Mouse (Mus musculus) ovary, adult 18-20 months (tissue): Measurements from ENCODE around the gene Lrrc20.
"Not testable (repeated sequence)": the region's sequence is repeated elsewhere in the genome, so short reads cannot be mapped to it uniquely, and the experiment has no call there.

Experiments used
- DNase-seq: peaks from one replicate; pipeline ENCODE4 v3.0.0; 2022; ENCODE audit warnings: low spot score, mixed read lengths

Lrrc20 gene

DNA sequence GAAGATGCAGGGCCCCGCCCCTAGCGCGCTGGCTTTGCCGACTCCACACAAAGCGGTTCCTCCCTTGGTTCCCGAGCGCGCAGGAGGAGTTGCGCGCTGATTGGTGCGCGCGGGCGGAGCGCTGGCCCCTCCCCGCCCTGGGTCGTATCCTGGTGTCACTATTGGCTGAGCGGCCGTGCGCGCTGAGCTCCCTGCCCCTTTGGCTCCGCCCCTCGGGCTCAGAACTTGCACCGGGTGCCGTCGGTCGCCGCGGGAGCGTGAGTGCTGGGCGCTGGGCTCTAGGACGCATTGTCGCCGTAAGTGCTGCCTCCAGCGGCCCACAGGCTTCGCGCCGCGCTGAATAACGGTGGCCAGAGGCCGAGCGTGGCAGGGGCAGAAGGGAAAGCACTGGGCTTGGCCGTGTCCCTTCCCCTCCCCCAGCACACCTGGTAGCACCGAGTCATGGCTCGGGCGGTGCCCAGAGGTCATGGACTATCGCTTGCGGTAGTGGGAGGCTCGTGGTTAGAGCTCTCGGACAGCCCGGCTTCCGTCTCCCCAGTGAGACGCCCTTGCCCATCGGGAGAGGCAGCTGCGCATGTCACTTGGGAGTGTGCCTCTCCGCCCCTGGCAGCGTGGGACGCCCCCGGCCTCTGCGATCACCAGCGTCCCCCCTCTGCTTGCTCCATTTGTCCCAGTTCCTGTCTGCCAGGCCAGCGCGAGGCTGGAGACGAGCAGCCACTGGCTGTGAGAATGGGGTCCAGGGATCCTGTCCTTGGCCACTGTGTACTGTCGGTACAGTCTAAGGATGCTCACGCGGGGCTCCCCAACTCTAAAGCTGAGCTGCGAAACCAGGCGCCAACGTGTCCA, at the start of gene Lrrc20:
Gene Lrrc20 (plus strand): TSS at position 208 of the 846 bp plus-strand sequence.
- DNase-seq: peak; percentile 89

DNA sequence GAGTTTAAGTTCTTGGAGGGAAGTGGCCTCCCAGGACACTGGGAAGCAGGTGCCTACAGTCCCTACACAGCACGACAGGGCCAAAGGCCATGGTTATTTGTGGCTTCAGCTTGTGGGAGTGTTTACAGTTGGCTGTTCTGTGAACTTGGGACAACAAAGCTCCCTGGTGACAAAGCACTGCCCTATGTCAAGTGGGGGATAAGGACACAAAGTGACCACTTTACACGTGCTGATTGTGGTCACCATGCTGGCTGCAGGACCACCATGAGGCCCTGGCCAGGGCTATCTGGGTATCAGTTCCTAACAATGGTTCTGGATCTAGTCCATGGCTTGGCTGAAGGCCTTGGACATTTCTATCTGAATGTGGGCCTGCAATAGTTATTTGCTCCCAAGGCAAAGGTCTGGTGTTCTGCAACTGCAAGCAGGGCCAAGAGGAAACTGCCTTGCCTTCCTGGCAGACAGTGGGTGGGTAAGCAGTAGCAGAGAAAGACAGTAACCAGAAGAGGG, 49.3 kb upstream of the Lrrc20 start:
- DNase-seq: peak; percentile 20

DNA sequence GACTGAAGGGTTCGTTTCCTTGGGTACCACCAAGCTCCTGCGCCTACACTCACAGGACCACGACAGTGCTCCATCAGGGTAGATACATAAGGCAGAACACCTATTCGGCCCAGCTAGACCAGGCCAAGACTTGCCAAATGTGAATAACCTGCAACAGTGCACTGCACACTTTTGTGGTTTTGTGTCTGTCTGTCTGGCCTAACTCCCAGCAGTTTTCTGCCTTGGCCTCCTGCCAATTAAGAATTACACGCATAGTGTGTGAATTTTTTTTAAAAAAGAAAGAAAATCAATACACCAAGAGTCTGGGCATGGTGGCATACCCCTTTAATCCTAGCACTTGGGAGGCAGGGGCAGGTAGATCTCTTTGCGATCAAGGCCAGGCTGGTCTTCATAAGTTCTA, 47.6 kb upstream of the Lrrc20 start:
- DNase-seq: no peak

DNA sequence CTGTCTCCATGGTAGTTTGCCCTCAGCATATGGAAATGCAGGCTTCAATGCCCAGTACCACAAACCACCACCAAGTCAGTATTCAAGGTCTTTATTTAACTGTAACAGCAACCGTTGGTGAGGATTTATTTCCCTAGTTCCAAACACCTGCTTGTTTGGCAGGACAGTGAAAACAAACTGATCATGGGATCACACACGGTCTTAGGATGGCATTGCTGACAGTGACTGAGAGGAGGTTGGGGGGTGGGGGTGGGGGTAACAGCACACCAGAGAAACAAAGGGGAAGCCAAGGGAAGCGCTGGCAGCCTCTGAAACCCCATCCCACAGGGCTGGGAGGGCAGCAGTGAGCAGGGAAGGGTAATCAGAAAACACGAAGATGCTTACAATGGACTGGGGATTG, 47.2 kb upstream of the Lrrc20 start:
- no peak for DNase-seq

DNA sequence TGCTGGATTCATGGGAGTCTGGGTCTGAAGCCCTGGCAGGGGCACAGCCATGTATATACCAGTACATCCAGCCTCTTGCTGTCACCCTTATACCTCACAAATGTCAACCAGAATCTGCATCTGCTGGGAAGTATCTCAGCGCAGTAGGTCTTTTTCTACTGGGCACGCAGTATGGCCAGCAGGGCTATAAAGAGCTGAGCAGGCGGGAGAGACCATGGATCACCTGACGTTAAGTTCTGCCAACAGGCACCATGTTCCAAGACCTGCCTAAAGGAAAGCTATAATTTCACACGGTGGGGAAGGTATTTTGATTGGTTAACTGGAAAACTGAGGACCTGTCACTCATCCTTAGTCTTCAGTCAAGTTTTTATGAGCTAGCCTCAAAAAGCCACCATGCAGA, 46.6 kb upstream of the Lrrc20 start:
- no peak for DNase-seq

DNA sequence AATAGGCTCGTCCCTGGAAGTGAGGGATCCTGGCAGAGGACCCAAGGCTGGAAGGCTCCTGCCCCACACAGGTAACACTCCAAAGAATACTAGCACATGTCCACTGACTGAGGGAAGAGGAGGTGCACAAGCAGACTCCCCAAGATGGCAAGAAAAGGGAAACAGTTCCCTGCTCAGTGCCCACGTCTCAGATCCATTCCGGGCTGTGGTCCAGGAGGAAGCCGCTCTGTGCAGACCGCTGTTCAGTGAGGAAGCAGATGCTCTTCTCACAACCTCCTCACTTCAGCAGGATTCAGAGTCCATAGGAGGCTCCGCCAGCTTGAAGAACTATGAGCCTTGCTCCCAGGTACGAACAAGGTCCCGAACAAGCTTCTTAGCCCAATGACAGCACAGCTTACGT, 44.2 kb upstream of the Lrrc20 start:
- no peak for DNase-seq

DNA sequence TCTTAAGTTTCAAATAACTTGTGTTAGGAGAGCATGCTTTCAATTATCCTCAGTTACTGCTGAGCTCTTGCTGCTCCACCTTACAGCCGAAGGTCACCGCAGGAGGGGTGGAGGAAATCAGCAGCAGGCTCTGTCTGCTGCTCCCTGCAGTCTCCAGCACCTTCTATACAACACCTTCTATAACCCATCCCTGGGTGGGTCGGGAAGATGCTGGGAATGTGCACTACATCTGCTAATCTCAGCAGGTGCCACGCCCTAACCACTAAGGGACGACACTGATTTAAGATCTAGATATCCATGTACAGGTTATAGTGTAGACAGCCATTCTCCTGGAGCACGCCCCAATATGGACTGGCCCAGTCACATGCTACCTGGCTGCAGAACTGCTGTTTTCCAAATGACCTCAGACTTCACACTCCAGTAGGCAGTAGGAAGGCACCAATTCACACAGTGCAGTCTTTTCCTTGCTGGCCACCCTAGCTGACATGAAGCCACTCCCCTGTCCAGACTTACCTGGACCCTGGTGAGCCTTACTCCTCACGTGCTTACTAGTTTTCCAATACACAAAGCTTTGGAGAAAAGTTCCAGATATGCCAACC, 35.3 kb upstream of the Lrrc20 start:
- DNase-seq: no peak

DNA sequence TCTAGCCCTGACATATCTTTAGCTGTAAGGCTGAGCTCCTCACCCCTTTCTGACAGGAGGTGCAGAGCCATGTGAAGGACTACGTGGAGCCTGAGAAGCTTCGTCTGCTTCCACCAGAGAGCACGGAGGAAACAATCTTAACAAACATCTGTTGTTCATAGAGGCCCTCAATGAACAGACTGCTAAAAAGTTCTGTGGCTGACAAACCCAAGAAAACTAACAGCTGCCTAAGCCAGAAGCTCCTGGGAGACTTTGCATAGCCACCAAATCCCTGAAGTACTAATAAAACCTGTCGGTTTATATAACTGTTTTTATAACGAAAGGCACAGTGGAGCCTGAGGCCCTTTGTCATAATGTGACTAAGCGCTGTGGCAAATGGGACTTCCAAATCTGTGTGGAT, 32.1 kb upstream of the Lrrc20 start:
- DNase-seq: no peak

DNA sequence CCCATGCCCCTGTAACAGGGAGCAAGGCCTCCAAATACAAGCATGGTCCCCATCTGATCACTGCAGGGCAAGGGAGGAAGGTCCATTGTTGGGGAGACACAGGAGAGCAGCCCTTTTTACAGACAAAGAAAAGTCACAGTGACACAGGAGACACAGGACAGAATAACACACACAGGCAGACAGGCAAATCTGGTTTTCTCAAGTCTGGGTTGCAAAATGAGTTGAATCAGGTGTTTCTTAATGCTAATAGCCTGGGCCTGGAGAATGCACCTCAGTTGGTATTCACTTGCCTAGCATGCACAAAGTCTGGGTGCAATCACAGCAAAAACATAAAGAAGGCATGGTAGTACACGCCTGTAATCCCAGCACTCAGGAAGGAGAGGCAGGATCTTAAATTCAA, 31.7 kb upstream of the Lrrc20 start:
- no peak for DNase-seq

DNA sequence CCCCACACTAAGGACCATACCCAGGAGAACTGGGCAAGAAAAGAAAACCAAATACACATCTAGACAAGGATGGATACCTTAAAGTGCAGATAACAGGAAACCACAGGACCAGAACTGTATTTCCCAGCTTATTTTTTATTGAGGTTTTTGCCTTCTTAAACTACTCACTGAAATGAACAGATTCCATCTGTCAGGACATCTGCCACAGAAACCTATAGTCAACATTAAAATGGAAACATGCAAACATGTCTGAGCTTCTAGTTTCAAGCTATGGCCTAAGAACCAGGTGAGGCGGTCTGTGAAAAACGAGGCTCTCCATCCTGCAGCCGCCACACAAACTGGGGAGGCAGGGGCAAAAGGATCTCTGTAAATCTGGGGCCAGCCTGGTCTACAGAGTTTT, 30.6 kb upstream of the Lrrc20 start:
- DNase-seq: no peak

DNA sequence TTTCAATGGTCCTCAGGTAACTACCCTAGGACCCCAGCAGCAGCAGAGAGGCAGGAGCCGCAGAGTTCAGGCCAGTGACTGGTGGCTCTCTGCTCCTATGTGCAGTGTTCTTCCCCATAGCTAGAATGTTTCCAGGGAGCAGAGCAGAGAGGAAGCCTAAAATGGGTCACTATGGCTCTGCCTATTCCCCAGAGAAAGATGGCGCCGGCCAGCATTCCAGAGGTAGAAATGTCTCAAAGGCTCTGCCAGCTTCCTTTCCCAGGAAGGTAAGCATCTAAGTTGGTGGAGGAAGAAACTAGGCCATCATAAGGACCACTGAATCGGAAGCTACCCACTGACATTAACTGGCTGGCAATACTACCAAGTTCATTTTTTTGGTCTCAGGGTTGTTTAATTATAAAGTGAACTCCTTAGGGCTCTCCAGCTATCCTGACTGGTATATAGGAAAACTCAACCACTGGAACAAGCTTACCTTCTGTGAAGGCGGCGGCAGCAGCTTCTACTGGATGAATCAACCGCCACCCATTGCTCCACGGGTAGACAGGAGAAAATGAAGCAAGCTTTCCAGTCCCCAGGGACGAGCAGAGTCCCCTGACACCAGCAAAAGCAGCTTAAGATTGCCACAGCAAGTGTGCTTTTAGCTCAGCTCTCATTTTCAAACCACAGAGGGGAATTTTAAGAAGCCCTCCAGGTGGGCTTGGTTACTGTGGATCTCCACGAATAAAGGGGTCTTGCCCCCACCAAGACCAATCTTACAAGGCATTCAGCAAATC, 27.8 kb upstream of the Lrrc20 start:
- no peak for DNase-seq

DNA sequence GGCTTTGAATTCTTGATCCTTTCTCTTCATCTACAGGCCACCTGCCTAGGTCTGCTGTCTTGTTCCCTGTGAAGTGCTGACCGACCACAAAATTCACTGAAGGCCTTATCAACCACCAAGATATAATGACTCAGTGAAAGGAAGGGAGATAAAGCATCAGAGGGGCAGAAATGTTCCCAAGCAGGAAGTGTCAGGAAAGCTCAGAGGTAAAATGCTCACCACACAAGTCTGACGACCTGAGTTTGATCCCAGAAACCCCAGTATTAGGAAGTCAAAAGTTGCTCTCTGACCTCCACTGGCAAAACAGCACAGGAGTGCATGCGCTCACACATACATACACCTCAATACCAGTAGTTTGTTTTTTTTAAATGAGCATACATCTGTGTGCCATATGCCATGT, 26.8 kb upstream of the Lrrc20 start:
- DNase-seq: no peak

DNA sequence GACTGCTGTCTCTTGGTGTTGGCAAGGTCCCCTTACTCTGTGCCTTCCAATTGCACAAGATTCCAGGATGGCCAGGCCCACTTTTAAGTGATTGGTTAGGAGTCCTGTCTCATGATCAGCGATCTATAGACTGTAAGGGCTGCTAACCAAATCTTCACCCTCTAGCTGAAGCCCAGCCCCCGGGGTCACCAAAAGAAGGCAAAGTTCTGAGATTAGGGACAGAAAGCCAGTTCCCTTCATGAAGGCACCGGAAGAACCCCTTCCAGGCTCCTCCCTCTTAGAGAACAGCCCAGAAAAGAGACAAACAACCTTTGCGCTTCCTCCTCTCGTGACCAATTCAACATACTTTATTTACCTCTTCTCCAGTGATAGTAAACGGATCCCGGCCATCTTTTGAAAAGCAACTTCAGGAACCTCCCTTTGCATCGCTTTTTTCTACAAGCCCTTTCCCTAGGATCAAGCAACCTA, 24.1 kb upstream of the Lrrc20 start:
- no peak for DNase-seq

DNA sequence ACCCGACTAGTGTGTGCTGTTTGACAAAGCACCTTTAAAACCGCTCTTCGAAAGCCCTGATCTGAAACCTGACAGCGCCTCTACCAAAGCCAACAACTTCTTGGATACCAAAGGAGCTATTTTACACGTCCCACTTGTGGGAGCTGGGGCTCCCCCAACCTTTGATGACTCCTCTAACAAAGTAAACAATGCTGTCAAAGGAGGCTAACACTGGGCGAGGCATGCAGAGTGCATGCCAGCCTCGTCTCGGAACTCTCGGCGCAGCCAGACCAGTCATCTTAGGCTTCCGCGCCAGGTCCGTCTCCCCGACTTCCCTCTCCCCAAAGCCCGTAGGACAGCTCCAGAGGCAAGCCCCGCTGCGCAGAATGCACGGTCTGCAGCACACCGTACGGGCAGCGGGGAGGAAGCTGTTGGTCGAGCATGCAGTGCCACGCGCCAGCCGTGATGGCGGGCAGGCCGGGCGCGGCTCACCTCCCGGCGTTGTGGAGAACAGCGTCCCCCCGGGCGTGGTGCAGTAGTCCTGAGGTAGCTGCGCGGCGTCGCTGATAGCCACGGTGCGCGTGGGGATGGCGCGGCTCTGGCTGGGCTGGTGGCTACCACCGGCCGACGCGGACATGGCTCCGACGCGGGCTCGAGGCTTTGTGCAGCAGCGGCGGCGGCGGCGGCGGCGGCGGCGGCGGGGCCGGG, 23.5 kb upstream of the Lrrc20 start:
- DNase-seq: peak; percentile 19

DNA sequence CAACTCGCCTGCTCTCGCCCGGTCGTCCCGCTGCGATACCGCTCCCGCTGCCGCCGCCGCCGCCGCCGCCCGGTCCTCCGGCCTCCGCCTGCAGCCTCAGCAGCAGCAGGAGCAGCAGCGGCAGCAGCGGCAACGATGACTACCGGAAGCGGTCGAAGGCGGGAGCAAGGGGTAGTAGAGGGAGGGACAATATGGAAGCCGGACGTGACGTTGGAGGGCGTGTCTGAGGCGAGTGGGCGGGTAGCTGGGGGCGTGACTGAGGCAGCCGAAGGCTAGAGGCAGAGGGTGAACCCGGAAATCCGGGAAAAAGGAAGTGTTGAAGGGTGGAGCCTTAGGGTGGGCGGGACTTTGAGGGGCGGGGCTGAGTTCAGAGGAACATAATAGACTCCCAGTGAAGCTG, 23.0 kb upstream of the Lrrc20 start, which contains the start of gene Eif4ebp2:
Gene Eif4ebp2 (minus strand): TSS at position 17 of the 400 bp plus-strand sequence.
- peak; percentile 96 for DNase-seq

DNA sequence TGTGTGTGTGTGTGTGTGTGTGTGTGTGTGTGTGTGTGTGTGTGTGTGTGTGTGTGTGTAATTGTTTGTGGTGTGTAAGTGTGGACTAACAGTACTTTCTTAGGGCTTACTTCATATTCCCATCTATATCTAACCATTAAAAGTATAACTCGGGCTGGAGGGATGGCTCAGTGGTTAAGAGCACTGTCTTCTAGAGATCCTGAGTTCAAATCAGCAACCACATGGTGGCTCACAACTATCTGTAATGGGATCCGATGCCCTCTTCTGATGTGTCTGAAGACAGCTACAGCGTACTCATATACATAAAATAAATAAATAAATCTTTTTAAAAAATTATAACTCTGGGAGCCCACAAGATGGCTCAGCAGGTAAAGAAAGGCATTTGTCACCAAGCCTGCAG, 22.4 kb upstream of the Lrrc20 start:
- DNase-seq: not testable (repeated sequence)

DNA sequence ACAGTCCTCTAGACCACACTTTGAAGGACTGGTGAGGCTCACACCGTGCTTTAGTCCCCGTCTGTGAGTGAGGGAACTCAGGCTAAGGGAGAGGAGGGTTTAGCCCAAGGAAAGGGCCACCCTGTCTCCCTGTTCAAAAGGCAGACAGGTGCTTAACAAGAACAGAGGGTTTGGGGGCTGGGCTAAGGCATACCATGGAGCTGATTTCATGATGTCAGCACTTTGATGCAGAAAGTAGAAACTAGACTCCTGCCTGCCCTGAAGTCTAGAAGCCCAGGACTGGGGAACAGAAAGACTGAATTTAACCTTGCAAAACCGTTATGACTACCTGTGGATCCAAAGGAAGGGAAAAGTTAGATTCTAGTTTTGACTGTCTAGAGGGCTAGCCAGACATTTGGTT, 18.4 kb upstream of the Lrrc20 start:
- no peak for DNase-seq

DNA sequence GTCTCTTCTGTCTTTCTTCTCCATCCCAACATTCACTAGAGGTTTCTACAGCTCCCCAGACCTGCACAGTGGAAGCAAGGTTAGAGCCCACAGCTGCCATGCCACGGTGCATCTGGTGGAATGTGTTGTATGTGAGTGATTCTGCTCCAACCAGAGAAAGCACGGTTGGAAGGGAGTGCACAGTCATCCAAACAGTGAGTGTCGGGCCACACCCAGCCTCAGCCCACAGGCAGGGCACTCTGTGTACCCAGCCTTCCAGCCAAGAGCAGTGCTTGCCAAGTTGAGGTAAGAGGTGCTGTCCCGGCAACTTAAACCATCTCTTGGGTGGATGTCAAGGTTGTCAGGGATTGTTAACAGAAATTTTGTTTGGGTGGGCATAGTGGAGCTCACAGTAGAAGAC, 10.6 kb upstream of the Lrrc20 start:
- no peak for DNase-seq

DNA sequence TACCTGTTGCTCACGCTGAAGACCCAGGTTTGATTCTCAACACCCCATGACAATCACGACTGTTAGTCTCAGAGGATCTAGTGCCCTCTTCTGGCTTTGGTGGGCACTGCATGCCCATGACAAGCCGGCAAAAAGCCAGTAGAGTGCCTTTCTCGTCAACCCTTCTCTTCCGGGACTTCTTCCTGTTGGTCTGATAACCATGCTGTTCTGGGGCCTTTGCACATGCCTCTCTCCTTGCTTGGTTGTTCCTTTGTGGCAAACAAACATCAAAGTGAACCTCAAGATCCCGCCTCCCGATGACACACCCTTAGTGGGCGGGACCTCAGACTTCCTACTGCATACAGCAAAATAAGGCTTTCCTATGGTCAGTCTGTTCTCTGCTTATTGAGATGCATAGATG, 9.4 kb upstream of the Lrrc20 start:
- DNase-seq: no peak

DNA sequence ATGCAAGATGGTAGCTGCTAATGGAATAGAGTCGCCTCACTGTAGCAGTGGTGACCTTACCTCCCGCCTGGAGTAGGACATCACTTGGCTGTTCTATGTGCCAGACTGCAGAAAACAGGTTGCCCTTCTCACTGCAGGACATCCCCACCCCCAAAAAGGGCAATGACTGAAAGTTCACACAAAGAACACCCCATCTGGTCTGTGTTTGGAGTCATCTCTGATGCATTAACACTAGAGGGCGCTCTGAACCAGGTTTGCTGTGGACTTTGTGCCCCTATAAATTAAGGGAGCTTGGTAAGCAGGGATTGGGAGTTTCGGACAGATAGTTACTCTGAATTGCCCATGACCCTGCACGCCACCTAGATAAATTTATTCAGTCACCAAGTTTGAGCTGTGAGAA, 8.7 kb upstream of the Lrrc20 start:
- DNase-seq: no peak

DNA sequence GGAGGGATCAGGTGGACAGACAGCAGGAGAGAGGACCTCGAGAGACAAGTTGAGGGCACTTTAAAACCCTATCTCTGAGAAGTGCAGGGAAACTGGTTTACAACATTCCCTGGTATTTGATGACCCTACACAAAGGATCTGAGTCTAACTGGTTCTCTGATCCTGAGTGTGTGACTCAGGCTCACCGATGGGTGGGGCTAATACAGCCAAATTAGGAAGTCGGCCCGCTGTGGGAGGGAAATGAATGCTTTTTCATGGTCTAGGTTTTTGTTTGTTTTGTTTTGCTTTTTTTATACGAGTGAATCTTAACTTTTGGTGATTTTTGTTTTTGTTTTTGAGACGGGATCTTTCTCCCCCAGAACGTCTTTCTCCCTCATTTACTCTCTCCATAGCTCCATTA, 6.7 kb upstream of the Lrrc20 start:
- DNase-seq: no peak

DNA sequence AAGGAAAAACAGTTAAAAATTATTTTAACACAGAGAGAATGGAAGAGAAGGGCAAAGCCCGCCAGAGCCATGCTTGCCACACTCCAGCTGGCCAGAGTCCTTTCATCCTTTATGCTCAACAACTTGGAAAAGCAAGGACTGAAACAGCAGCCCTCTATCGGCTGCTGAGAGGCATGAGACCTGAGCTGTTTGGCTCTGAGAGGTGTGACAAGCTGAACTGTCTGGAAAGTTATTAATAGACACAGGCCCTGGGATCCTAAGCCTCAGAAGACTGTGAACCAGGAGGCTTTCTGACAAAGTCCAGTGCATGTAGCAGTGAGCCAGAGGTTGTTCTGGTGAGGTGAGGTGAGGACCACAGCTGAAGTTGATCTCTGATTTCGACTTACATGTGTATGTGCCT, 2.0 kb upstream of the Lrrc20 start:
- DNase-seq: no peak
